Mouse (Mus musculus) bone marrow, adult 2 months (tissue): ENCODE data around the gene Gm28729.

ENCODE experiments used
- CTCF ChIP-seq: fragments of 200-500 bp; IDR thresholded peaks from 2 replicates; pipeline ENCODE4 v1.5.1; 2011; ENCODE audit warnings: low read length, control low read depth; ENCODE audit not compliant: control insufficient read depth, insufficient read depth
- POLR2A ChIP-seq: fragments of 200-500 bp; IDR thresholded peaks from 2 replicates; pipeline ENCODE4 v1.6.1; 2011; ENCODE audit warnings: low read depth, mild to moderate bottlenecking, control low read depth, low read length, borderline replicate concordance; ENCODE audit not compliant: control insufficient read depth

DNA sequence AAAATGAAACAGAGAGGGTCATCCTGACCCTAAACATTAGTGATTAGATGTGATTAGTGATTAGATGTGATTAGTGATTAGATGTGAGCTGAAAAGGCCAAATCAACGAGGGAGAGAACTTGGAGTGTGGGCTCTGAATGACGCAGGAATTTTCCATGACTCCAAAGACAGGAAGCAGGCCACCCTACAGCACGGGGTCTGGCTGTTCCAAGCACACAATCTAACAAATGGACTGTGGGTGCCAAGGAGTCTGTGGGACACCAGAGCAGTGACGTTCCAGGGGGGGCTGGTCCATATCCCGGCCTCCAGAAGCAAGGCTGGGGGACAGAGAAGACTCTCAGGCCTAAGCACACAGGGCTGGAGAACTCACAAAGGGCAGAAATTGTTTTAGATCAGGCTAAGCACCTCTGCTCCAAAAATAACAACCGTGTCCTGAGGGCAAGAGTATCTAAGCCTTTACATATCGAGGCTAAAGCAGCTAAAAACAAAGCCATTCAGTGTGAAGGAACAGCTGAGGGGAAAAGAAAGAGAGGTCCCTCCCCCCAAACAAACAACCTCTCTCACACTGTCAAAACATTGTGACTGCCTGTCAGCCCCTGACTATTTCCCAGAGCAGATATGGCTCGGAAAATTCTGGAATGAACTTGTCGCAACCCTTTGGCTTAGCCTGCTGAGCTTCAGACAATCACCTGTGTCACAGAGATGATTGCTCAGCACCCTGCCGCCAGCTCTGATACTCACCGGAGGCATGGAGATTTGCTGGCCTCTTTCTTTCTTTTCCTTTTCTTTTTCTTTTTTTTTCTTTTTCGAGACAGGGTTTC, 74.0 kb downstream of the Gm28729 start:
- TF ChIP-seq CTCF: no peak
- TF ChIP-seq POLR2A: no peak
